Mouse (Mus musculus): ENCODE measurements at regions not wholly inside any gene's neighbourhood (a gene's known extent, or its start where the extent isn't known, plus 50 kb on each side); places are given as distances from the start of the nearest gene placed in this dataset.

DNA sequence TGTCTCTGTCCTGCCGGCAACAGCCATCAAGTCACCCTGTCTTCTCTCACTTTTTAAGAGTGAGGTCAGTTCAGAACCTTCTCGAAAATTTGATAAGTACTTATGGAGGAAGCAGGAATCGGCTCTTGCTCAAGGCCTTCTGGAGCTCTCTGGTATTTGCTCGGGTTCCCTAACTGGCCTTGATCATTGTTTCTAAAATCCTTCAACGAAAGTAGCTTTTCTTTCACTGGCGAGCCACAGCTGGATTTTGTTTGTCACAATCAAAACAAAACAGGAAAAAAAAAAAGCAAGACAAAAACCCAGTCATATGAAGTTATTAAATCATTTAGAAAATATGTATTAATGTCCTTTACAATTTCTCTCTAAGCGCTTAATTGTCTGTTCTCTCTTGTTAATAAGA is 156.6 kb upstream of the Tex13c2 start:
- TF ChIP-seq CTCF (IDR thresholded peaks at IDR 0.05) (no peak), EP300 (IDR thresholded peaks at IDR 0.05; ENCODE audit: insufficient read depth, low read depth, low read length) (no peak), POLR2A (IDR thresholded peaks at IDR 0.05; ENCODE audit: insufficient read depth, low read depth, low read length) (no peak)

Measured in heart, adult 2 months (tissue).